27 mouse cellular contexts compared by ENCODE assay signal in genomic region chr7:45322245-45322644, GRCm38 (mm10). TPM values are rescaled to one million over a fixed set of nuclear protein-coding genes. Genes with fewer than 3 reads are reported as not detected.
DNase-seq lines count a peak whose midpoint lies in the region; ATAC-seq and TF ChIP-seq lines count a peak whose summit lies in the region.
"Had no signal": no experiment of that assay in that cellular context is flagged by ENCODE, and none has a peak within 500 bp of the region (broad histone marks: within the 10 kb centered on the region; RNA-seq: fewer than 3 reads in every experiment).

No protein-coding gene starts in this region.

- no peak for ATAC-seq in intestine, embryonic 15.5 days
- ATAC-seq in intestine, embryonic 16.5 days, result no peak
- no peak for ATAC-seq in intestine, postnatal 0 days
- ATAC-seq: CD4-positive, CD25-positive, alpha-beta regulatory T cell, adult 4 months; forebrain, embryonic 15.5 days; forebrain, postnatal 0 days; Patski had no signal

- 0 out of 2 replicates have a peak, but pooled peaks cover 3% of the 10 kb centered on the region for H3K4me1 ChIP-seq in intestine, embryonic 15.5 days (replicated peaks)
- no peaks in the 10 kb centered on the region for H3K4me1 ChIP-seq in intestine, embryonic 16.5 days (ENCODE audit: control insufficient read depth, insufficient read depth, low read length)
- peaks cover 2% of the 10 kb centered on the region; the same call in 1 of the 2 replicates for H3K4me1 ChIP-seq in intestine, postnatal 0 days (replicated peaks; ENCODE audit: control insufficient read depth, insufficient read depth, low read length)
- H3K4me1 ChIP-seq: embryonic facial prominence, embryonic 13.5 days; embryonic facial prominence, embryonic 15.5 days; forebrain, embryonic 10.5 days; forebrain, embryonic 12.5 days; forebrain, embryonic 15.5 days had no signal

- DNase-seq in T-cell, adult 2 months (ENCODE audit: low spot score), result no peak
- no peak for DNase-seq in neural tube, embryonic 10.5 days (ENCODE audit: extremely low spot score, low spot score)
- DNase-seq: adrenal gland, adult 2 months; adrenal gland, postnatal 10 days; adrenal gland, postnatal 25 days; B cell, adult 2 months; cerebellum, adult 11 months; cerebellum, adult 18-20 months; cerebellum, adult 8-10 months; cerebellum, adult 9-11 months; cerebellum, postnatal 14 days; cerebellum, postnatal 36 days; embryo, embryonic 11 days; forebrain, postnatal 0 days had no signal

- no peak overlapping the region for H3K4me2 ChIP-seq in intestine, embryonic 15.5 days (replicated peaks)
- H3K4me2 ChIP-seq in intestine, embryonic 16.5 days (ENCODE audit: low read depth, low read length), result no peak overlapping the region
- H3K4me2 ChIP-seq in intestine, postnatal 0 days (replicated peaks; ENCODE audit: low read depth), result no peak overlapping the region
- H3K4me2 ChIP-seq: embryonic facial prominence, embryonic 13.5 days; embryonic facial prominence, embryonic 15.5 days; forebrain, embryonic 12.5 days; forebrain, embryonic 15.5 days had no signal

- H3K27ac ChIP-seq in intestine, embryonic 15.5 days, result 0 out of 2 replicates have a peak overlapping the region, but pooled peaks have one; percentile 49
- no peak overlapping the region for H3K27ac ChIP-seq in intestine, embryonic 16.5 days (ENCODE audit: low read length)
- peak overlapping the region; percentile 74; the same call in 1 of the 2 replicates for H3K27ac ChIP-seq in intestine, postnatal 0 days (ENCODE audit: low read depth, low read length)
- H3K27ac ChIP-seq: embryonic facial prominence, embryonic 13.5 days; embryonic facial prominence, embryonic 15.5 days; forebrain, embryonic 10.5 days; forebrain, embryonic 12.5 days; forebrain, embryonic 15.5 days had no signal

- peaks cover 23% of the 10 kb centered on the region for H3K36me3 ChIP-seq in intestine, embryonic 15.5 days
- peaks cover 25% of the 10 kb centered on the region for H3K36me3 ChIP-seq in intestine, embryonic 16.5 days (ENCODE audit: control insufficient read depth, insufficient read depth, low read length)
- peaks cover 58% of the 10 kb centered on the region for H3K36me3 ChIP-seq in intestine, postnatal 0 days (ENCODE audit: control insufficient read depth, insufficient read depth)
- H3K36me3 ChIP-seq: forebrain, embryonic 12.5 days; forebrain, embryonic 15.5 days had no signal

- no peak overlapping the region for H3K9ac ChIP-seq in intestine, embryonic 15.5 days
- H3K9ac ChIP-seq in intestine, embryonic 16.5 days (ENCODE audit: low read depth, low read length), result no peak overlapping the region
- no peak overlapping the region for H3K9ac ChIP-seq in intestine, postnatal 0 days (ENCODE audit: low read depth, low read length)
- H3K9ac ChIP-seq: embryonic facial prominence, embryonic 13.5 days; embryonic facial prominence, embryonic 15.5 days; forebrain, embryonic 12.5 days; forebrain, embryonic 15.5 days; forebrain, postnatal 0 days had no signal

- WGBS in intestine, embryonic 15.5 days, result 85% methylated on average over 4 of the region's 4 CpGs
- 89% methylated on average over 4 of the region's 4 CpGs for WGBS in intestine, embryonic 16.5 days
- 91% methylated on average over 4 of the region's 4 CpGs for WGBS in intestine, postnatal 0 days

- no peaks in the 10 kb centered on the region for H3K9me3 ChIP-seq in intestine, embryonic 15.5 days
- no peaks in the 10 kb centered on the region for H3K9me3 ChIP-seq in intestine, embryonic 16.5 days (ENCODE audit: control insufficient read depth, low read length)
- no peaks in the 10 kb centered on the region for H3K9me3 ChIP-seq in intestine, postnatal 0 days (ENCODE audit: control insufficient read depth)
- H3K9me3 ChIP-seq: forebrain, embryonic 10.5 days; forebrain, embryonic 12.5 days; forebrain, embryonic 15.5 days had no signal

- TF ChIP-seq CTCF in intestine, postnatal 0 days (IDR thresholded peaks at IDR 0.05; ENCODE audit: low read depth), result no peak

- no peak overlapping the region for H3K4me3 ChIP-seq in intestine, embryonic 15.5 days (replicated peaks)
- no peak overlapping the region for H3K4me3 ChIP-seq in intestine, embryonic 16.5 days (ENCODE audit: low read length)
- no peak overlapping the region for H3K4me3 ChIP-seq in intestine, postnatal 0 days (ENCODE audit: low read depth, low read length)
- H3K4me3 ChIP-seq: embryonic facial prominence, embryonic 13.5 days; embryonic facial prominence, embryonic 15.5 days; erythroblast, embryonic 14.5 days; forebrain, embryonic 10.5 days; forebrain, embryonic 12.5 days; forebrain, embryonic 15.5 days had no signal

- no peaks in the 10 kb centered on the region for H3K27me3 ChIP-seq in intestine, embryonic 15.5 days (replicated peaks)
- no peaks in the 10 kb centered on the region for H3K27me3 ChIP-seq in intestine, embryonic 16.5 days (replicated peaks; ENCODE audit: control insufficient read depth, insufficient read depth, low read length)
- H3K27me3 ChIP-seq in intestine, postnatal 0 days (replicated peaks; ENCODE audit: control insufficient read depth, insufficient read depth, low read length), result no peaks in the 10 kb centered on the region
- H3K27me3 ChIP-seq: CH12.LX; embryonic facial prominence, embryonic 13.5 days; embryonic facial prominence, embryonic 15.5 days; forebrain, embryonic 12.5 days; forebrain, embryonic 15.5 days; Patski had no signal

RNA-seq across cellular contexts. Expression of gene Trpm4, which starts 11.3 kb away (rescaled TPM):
- polyA plus RNA-seq in intestine, embryonic 15.5 days (2015; fragmentation: Nextera tagmentation; extraction: Ambion mirVana), result 20.4 and 29.1 TPM in 2 replicates
- 33.4 and 36.3 TPM in 2 replicates for polyA plus RNA-seq in intestine, embryonic 16.5 days (2015; fragmentation: Nextera tagmentation; extraction: Ambion mirVana)
- 49.4 and 55.1 TPM in 2 replicates for polyA plus RNA-seq in intestine, postnatal 0 days (2015; fragmentation: Nextera tagmentation; extraction: Ambion mirVana)

RNA-seq across cellular contexts. Expression of gene Hrc, which starts 12.8 kb away (rescaled TPM):
- 0.97 and 1.2 TPM in 2 replicates for polyA plus RNA-seq in intestine, embryonic 15.5 days (2015; fragmentation: Nextera tagmentation; extraction: Ambion mirVana)
- polyA plus RNA-seq in intestine, embryonic 16.5 days (2015; fragmentation: Nextera tagmentation; extraction: Ambion mirVana), result 0.86 and 1.4 TPM in 2 replicates
- 0.76 and 0.88 TPM in 2 replicates for polyA plus RNA-seq in intestine, postnatal 0 days (2015; fragmentation: Nextera tagmentation; extraction: Ambion mirVana)
- polyA plus RNA-seq: adrenal gland, adult 2 months; CD4-positive, CD25-positive, alpha-beta regulatory T cell, adult 4 months; erythroblast, embryonic 14.5 days; forebrain, postnatal 0 days had no signal

RNA-seq across cellular contexts. Expression of gene Ppfia3, which starts 44.6 kb away (rescaled TPM):
- polyA plus RNA-seq in intestine, embryonic 15.5 days (2015; fragmentation: Nextera tagmentation; extraction: Ambion mirVana), result 5.6 and 6.9 TPM in 2 replicates
- polyA plus RNA-seq in intestine, embryonic 16.5 days (2015; fragmentation: Nextera tagmentation; extraction: Ambion mirVana), result 10.3 and 12.0 TPM in 2 replicates
- polyA plus RNA-seq in intestine, postnatal 0 days (2015; fragmentation: Nextera tagmentation; extraction: Ambion mirVana), result 24.5 and 24.8 TPM in 2 replicates
- polyA plus RNA-seq: CD4-positive, CD25-positive, alpha-beta regulatory T cell, adult 4 months had no signal

RNA-seq across cellular contexts. Expression of gene Slc6a21, which starts 44.9 kb away (rescaled TPM):
- not detected in 2 replicates for polyA plus RNA-seq in intestine, embryonic 15.5 days (2015; fragmentation: Nextera tagmentation; extraction: Ambion mirVana)
- not detected in 2 replicates for polyA plus RNA-seq in intestine, embryonic 16.5 days (2015; fragmentation: Nextera tagmentation; extraction: Ambion mirVana)
- polyA plus RNA-seq in intestine, postnatal 0 days (2015; fragmentation: Nextera tagmentation; extraction: Ambion mirVana), result not detected in 2 replicates
- polyA plus RNA-seq: adrenal gland, adult 2 months; CD4-positive, CD25-positive, alpha-beta regulatory T cell, adult 4 months; embryonic facial prominence, embryonic 11.5 days; embryonic facial prominence, embryonic 13.5 days; embryonic facial prominence, embryonic 15.5 days; erythroblast, embryonic 14.5 days; forebrain, embryonic 10.5 days; forebrain, embryonic 12.5 days; forebrain, embryonic 15.5 days; forebrain, postnatal 0 days; Patski had no signal

RNA-seq across cellular contexts. Expression of gene Lin7b, which starts 48.1 kb away (rescaled TPM):
- polyA plus RNA-seq in intestine, embryonic 15.5 days (2015; fragmentation: Nextera tagmentation; extraction: Ambion mirVana), result 1.9 and 2.4 TPM in 2 replicates
- 1.2 and 2.7 TPM in 2 replicates for polyA plus RNA-seq in intestine, embryonic 16.5 days (2015; fragmentation: Nextera tagmentation; extraction: Ambion mirVana)
- polyA plus RNA-seq in intestine, postnatal 0 days (2015; fragmentation: Nextera tagmentation; extraction: Ambion mirVana), result 3.4 TPM in 2 replicates
- polyA plus RNA-seq: CD4-positive, CD25-positive, alpha-beta regulatory T cell, adult 4 months; erythroblast, embryonic 14.5 days had no signal
